Mouse (Mus musculus): Measurements from ENCODE around the gene Nr1h2.

Nr1h2 gene

GRCm38 (mm10) chr7:44553826-44554225, at the start of gene Nr1h2:
Nr1h2 (minus strand) TSS chr7:44553951.
- DNase-seq = peak; percentile 99

- DNase-seq = no peak
These were observed 49.6 kb upstream of the Nr1h2 start for GRCm38 (mm10) chr7:44603186-44603855.

GRCm38 (mm10) chr7:44602443-44602842, 48.7 kb upstream of the Nr1h2 start:
- no peak for DNase-seq

GRCm38 (mm10) chr7:44601646-44602045, 47.9 kb upstream of the Nr1h2 start:
- DNase-seq = no peak

GRCm38 (mm10) chr7:44600691-44601262, 47.0 kb upstream of the Nr1h2 start:
- no peak for DNase-seq

- DNase-seq = no peak
These were observed 44.6 kb upstream of the Nr1h2 start for GRCm38 (mm10) chr7:44598336-44598735.

- DNase-seq = no peak
These were observed 43.9 kb upstream of the Nr1h2 start for GRCm38 (mm10) chr7:44597666-44598065.

- DNase-seq = no peak
These were observed 43.3 kb upstream of the Nr1h2 start for GRCm38 (mm10) chr7:44596996-44597538.

GRCm38 (mm10) chr7:44596051-44596450, 42.3 kb upstream of the Nr1h2 start:
- no peak for DNase-seq

- no peak for DNase-seq
These were observed 41.4 kb upstream of the Nr1h2 start for GRCm38 (mm10) chr7:44595131-44595561.

GRCm38 (mm10) chr7:44594291-44594690, 40.5 kb upstream of the Nr1h2 start:
- no peak for DNase-seq

GRCm38 (mm10) chr7:44593775-44594174, 40.0 kb upstream of the Nr1h2 start:
- DNase-seq = peak; percentile 90 to 91

GRCm38 (mm10) chr7:44593051-44593450, 39.3 kb upstream of the Nr1h2 start:
- no peak for DNase-seq

GRCm38 (mm10) chr7:44591348-44592116, 37.8 kb upstream of the Nr1h2 start:
- DNase-seq = peak in 1 of 2 experiments; percentile 38

- peak; percentile 91 to 93 for DNase-seq
These were observed 36.9 kb upstream of the Nr1h2 start, which contains the start of gene Kcnc3 for GRCm38 (mm10) chr7:44590402-44591347. Kcnc3 (plus strand) TSS chr7:44590664.

GRCm38 (mm10) chr7:44589946-44590345, 36.2 kb upstream of the Nr1h2 start:
- no peak for DNase-seq

GRCm38 (mm10) chr7:44589149-44589548, 35.4 kb upstream of the Nr1h2 start:
- DNase-seq = peak; percentile 78 to 80

- no peak for DNase-seq
These were observed 34.6 kb upstream of the Nr1h2 start for GRCm38 (mm10) chr7:44588338-44588737.

- DNase-seq = no peak
These were observed 33.9 kb upstream of the Nr1h2 start for GRCm38 (mm10) chr7:44587676-44588075.

- DNase-seq = peak; percentile 66 to 69
These were observed 33.2 kb upstream of the Nr1h2 start for GRCm38 (mm10) chr7:44586930-44587329.

GRCm38 (mm10) chr7:44586518-44586917, 32.8 kb upstream of the Nr1h2 start:
- DNase-seq = no peak

GRCm38 (mm10) chr7:44585606-44586005, 31.9 kb upstream of the Nr1h2 start:
- no peak for DNase-seq

Data from B cell, adult 2 months (primary cell).